Mouse (Mus musculus): ENCODE data around the gene Sec24d. TPM values are rescaled to one million over a fixed set of nuclear protein-coding genes. Genes with fewer than 3 reads are reported as not detected.

The Sec24d gene
- polyA plus RNA-seq, 1 experiment: 20.8 TPM

- WGBS: 39% methylated on average over 7 of the region's 7 CpGs
- DNase-seq: no peak
- H3K27me3 ChIP-seq (replicated peaks; ENCODE audit: control insufficient read depth, insufficient read depth, low read length): no peaks in the 10 kb centered on the region
Measured at GRCm38 (mm10) chr3:123237039-123237438, 30.2 kb upstream of the Sec24d start.

GRCm38 (mm10) chr3:123237446-123237845, 29.8 kb upstream of the Sec24d start:
- DNase-seq: no peak
- no peaks in the 10 kb centered on the region for H3K36me3 ChIP-seq (ENCODE audit: control insufficient read depth, insufficient read depth, low read length)
- no peak overlapping the region for H3K27ac ChIP-seq (ENCODE audit: insufficient read depth, low read depth, low read length)
- H3K4me1 ChIP-seq (ENCODE audit: control insufficient read depth, insufficient read depth, low read length): 0 out of 2 replicates have a peak, but pooled peaks cover 3% of the 10 kb centered on the region
- TF ChIP-seq POLR2A (IDR thresholded peaks at IDR 0.05; ENCODE audit: low read depth, low read length) (no peak), CTCF (conservative IDR thresholded peaks at IDR 0.05; ENCODE audit: insufficient read depth, insufficient read length, low read depth, low read length) (no peak)
- H3K4me3 ChIP-seq (ENCODE audit: insufficient read depth, low read depth, low read length): no peak overlapping the region
- no peaks in the 10 kb centered on the region for H3K27me3 ChIP-seq (replicated peaks; ENCODE audit: control insufficient read depth, insufficient read depth, low read length)

More at GRCm38 (mm10) chr3:123237039-123237438, 30.2 kb upstream of the Sec24d start:
- no peak overlapping the region for H3K4me3 ChIP-seq (ENCODE audit: insufficient read depth, low read depth, low read length)
- H3K4me1 ChIP-seq (ENCODE audit: control insufficient read depth, insufficient read depth, low read length): 0 out of 2 replicates have a peak, but pooled peaks cover 3% of the 10 kb centered on the region
- H3K27ac ChIP-seq (ENCODE audit: insufficient read depth, low read depth, low read length): no peak overlapping the region
- no peaks in the 10 kb centered on the region for H3K36me3 ChIP-seq (ENCODE audit: control insufficient read depth, insufficient read depth, low read length)
- no peak for TF ChIP-seq POLR2A (IDR thresholded peaks at IDR 0.05; ENCODE audit: low read depth, low read length)
- no peak for TF ChIP-seq CTCF (conservative IDR thresholded peaks at IDR 0.05; ENCODE audit: insufficient read depth, insufficient read length, low read depth, low read length)

- no peak for DNase-seq
- 51% methylated on average over 5 of the region's 5 CpGs for whole genome bisulfite sequencing
- H3K4me3 ChIP-seq (ENCODE audit: insufficient read depth, low read depth, low read length): no peak overlapping the region
- no peaks in the 10 kb centered on the region for H3K27me3 ChIP-seq (replicated peaks; ENCODE audit: control insufficient read depth, insufficient read depth, low read length)
- no peak for TF ChIP-seq CTCF (conservative IDR thresholded peaks at IDR 0.05; ENCODE audit: insufficient read depth, insufficient read length, low read depth, low read length)
- no peak for TF ChIP-seq POLR2A (IDR thresholded peaks at IDR 0.05; ENCODE audit: low read depth, low read length)
- no peaks in the 10 kb centered on the region for H3K4me1 ChIP-seq (ENCODE audit: control insufficient read depth, insufficient read depth, low read length)
- 0 out of 2 replicates have a peak overlapping the region, but pooled peaks have one; percentile 31 for H3K27ac ChIP-seq (ENCODE audit: insufficient read depth, low read depth, low read length)
- no peaks in the 10 kb centered on the region for H3K36me3 ChIP-seq (ENCODE audit: control insufficient read depth, insufficient read depth, low read length)
Measured at GRCm38 (mm10) chr3:123244376-123244775, 22.9 kb upstream of the Sec24d start.

- DNase-seq: no peak
- no peaks in the 10 kb centered on the region for H3K27me3 ChIP-seq (replicated peaks; ENCODE audit: control insufficient read depth, insufficient read depth, low read length)
- H3K36me3 ChIP-seq (ENCODE audit: control insufficient read depth, insufficient read depth, low read length): no peaks in the 10 kb centered on the region
- no peak overlapping the region for H3K4me3 ChIP-seq (ENCODE audit: insufficient read depth, low read depth, low read length)
- no peak overlapping the region for H3K27ac ChIP-seq (ENCODE audit: insufficient read depth, low read depth, low read length)
- TF ChIP-seq POLR2A (IDR thresholded peaks at IDR 0.05; ENCODE audit: low read depth, low read length) (no peak), CTCF (conservative IDR thresholded peaks at IDR 0.05; ENCODE audit: insufficient read depth, insufficient read length, low read depth, low read length) (no peak)
- WGBS: 38% methylated on average over 4 of the region's 4 CpGs
- no peaks in the 10 kb centered on the region for H3K4me1 ChIP-seq (ENCODE audit: control insufficient read depth, insufficient read depth, low read length)
Measured at GRCm38 (mm10) chr3:123245646-123246045, 21.6 kb upstream of the Sec24d start.

- no peak for DNase-seq
- Histone ChIP-seq H3K27ac (ENCODE audit: insufficient read depth, low read depth, low read length) (no peak overlapping the region), H3K4me1 (ENCODE audit: control insufficient read depth, insufficient read depth, low read length) (no peaks in the 10 kb centered on the region), H3K4me3 (ENCODE audit: insufficient read depth, low read depth, low read length) (no peak overlapping the region), H3K36me3 (ENCODE audit: control insufficient read depth, insufficient read depth, low read length) (no peaks in the 10 kb centered on the region), H3K27me3 (replicated peaks; ENCODE audit: control insufficient read depth, insufficient read depth, low read length) (no peaks in the 10 kb centered on the region)
- WGBS: 82% methylated on average over 11 of the region's 11 CpGs
- no peak for TF ChIP-seq POLR2A (IDR thresholded peaks at IDR 0.05; ENCODE audit: low read depth, low read length)
Measured at GRCm38 (mm10) chr3:123256181-123257101, 10.8 kb upstream of the Sec24d start.

GRCm38 (mm10) chr3:123258709-123259108, 8.5 kb upstream of the Sec24d start:
- Histone ChIP-seq H3K27me3 (replicated peaks; ENCODE audit: control insufficient read depth, insufficient read depth, low read length) (no peaks in the 10 kb centered on the region), H3K27ac (ENCODE audit: insufficient read depth, low read depth, low read length) (no peak overlapping the region), H3K36me3 (ENCODE audit: control insufficient read depth, insufficient read depth, low read length) (no peaks in the 10 kb centered on the region), H3K4me3 (ENCODE audit: insufficient read depth, low read depth, low read length) (no peak overlapping the region), H3K4me1 (ENCODE audit: control insufficient read depth, insufficient read depth, low read length) (no peaks in the 10 kb centered on the region)
- 52% methylated on average over 4 of the region's 4 CpGs for WGBS
- no peak for DNase-seq
- TF ChIP-seq CTCF (conservative IDR thresholded peaks at IDR 0.05; ENCODE audit: insufficient read depth, insufficient read length, low read depth, low read length) (no peak), POLR2A (IDR thresholded peaks at IDR 0.05; ENCODE audit: low read depth, low read length) (no peak)

- Histone ChIP-seq H3K4me1 (ENCODE audit: control insufficient read depth, insufficient read depth, low read length) (no peaks in the 10 kb centered on the region), H3K36me3 (ENCODE audit: control insufficient read depth, insufficient read depth, low read length) (no peaks in the 10 kb centered on the region), H3K4me3 (ENCODE audit: insufficient read depth, low read depth, low read length) (peak overlapping the region; percentile 85), H3K27ac (ENCODE audit: insufficient read depth, low read depth, low read length) (peak overlapping the region; percentile 81), H3K27me3 (replicated peaks; ENCODE audit: control insufficient read depth, insufficient read depth, low read length) (no peaks in the 10 kb centered on the region)
- no peak for TF ChIP-seq POLR2A (IDR thresholded peaks at IDR 0.05; ENCODE audit: low read depth, low read length)
- TF ChIP-seq CTCF (conservative IDR thresholded peaks at IDR 0.05; ENCODE audit: insufficient read depth, insufficient read length, low read depth, low read length): no peak
- WGBS: 33% methylated on average over 6 of the region's 6 CpGs
- peak; percentile 13 for DNase-seq
Measured at GRCm38 (mm10) chr3:123264706-123265105, 2.5 kb upstream of the Sec24d start.

All from kidney, adult 2 months (tissue).